Mouse (Mus musculus): ENCODE measurements around the gene Tspan18. TPM values are rescaled to one million over a fixed set of nuclear protein-coding genes. Genes with fewer than 3 reads are reported as not detected.

Gene Tspan18
- polyA plus RNA-seq, 1 experiment = 4.3 TPM

- DNase-seq (ENCODE audit: extremely low spot score in 1 of 2, low spot score in 1 of 2) = no peak
Measured at GRCm38 (mm10) chr2:93166295-93166694, 168.0 kb downstream of the Tspan18 start.

GRCm38 (mm10) chr2:93163750-93164335 lies 170.5 kb downstream of the Tspan18 start:
- no peak for DNase-seq (ENCODE audit: extremely low spot score in 1 of 2, low spot score in 1 of 2)

- no peak for DNase-seq (ENCODE audit: extremely low spot score in 1 of 2, low spot score in 1 of 2)
Measured at GRCm38 (mm10) chr2:93163317-93163716, 171.0 kb downstream of the Tspan18 start.

- DNase-seq (ENCODE audit: extremely low spot score in 1 of 2, low spot score in 1 of 2) = no peak
Measured at GRCm38 (mm10) chr2:93162791-93163190, 171.5 kb downstream of the Tspan18 start.

GRCm38 (mm10) chr2:93161914-93162664 lies 172.2 kb downstream of the Tspan18 start:
- no peak for DNase-seq (ENCODE audit: extremely low spot score in 1 of 2, low spot score in 1 of 2)

GRCm38 (mm10) chr2:93160467-93161035 lies 173.8 kb downstream of the Tspan18 start:
- DNase-seq (ENCODE audit: extremely low spot score in 1 of 2, low spot score in 1 of 2) = no peak

GRCm38 (mm10) chr2:93154486-93155032 lies 179.7 kb downstream of the Tspan18 start:
- DNase-seq (ENCODE audit: extremely low spot score in 1 of 2, low spot score in 1 of 2) = no peak

- no peak for DNase-seq (ENCODE audit: extremely low spot score in 1 of 2, low spot score in 1 of 2)
Measured at GRCm38 (mm10) chr2:93153833-93154232, 180.5 kb downstream of the Tspan18 start.

GRCm38 (mm10) chr2:93152883-93153491 lies 181.3 kb downstream of the Tspan18 start:
- peak in 1 of 2 experiments; percentile 42 for DNase-seq (ENCODE audit: extremely low spot score in 1 of 2, low spot score in 1 of 2)

- DNase-seq (ENCODE audit: extremely low spot score in 1 of 2, low spot score in 1 of 2) = no peak
Measured at GRCm38 (mm10) chr2:93152191-93152601, 182.1 kb downstream of the Tspan18 start.

Other genes with a start within 250 kb of the Tspan18 start
- gene Trp53i11, start 147.0 kb downstream of the Tspan18 start, polyA plus RNA-seq (2012; rRNA removed) = 80.4 and 85.9 TPM in 2 replicates
- gene Cd82, start 128.6 kb upstream of the Tspan18 start, polyA plus RNA-seq (2012; rRNA removed) = 28.7 and 30.1 TPM in 2 replicates
- gene Gm10803, start 226.1 kb upstream of the Tspan18 start, polyA plus RNA-seq (2012; rRNA removed) = not detected in 2 replicates